Mouse (Mus musculus) brain, embryonic 18.5 days (tissue): ENCODE results near the gene Ncoa3.

Experiments used
- DNase-seq: peaks from one replicate; pipeline ENCODE4 v3.0.0-alpha.2; 2012; ENCODE audit warnings: low read depth, low spot score

The Ncoa3 gene

DNA sequence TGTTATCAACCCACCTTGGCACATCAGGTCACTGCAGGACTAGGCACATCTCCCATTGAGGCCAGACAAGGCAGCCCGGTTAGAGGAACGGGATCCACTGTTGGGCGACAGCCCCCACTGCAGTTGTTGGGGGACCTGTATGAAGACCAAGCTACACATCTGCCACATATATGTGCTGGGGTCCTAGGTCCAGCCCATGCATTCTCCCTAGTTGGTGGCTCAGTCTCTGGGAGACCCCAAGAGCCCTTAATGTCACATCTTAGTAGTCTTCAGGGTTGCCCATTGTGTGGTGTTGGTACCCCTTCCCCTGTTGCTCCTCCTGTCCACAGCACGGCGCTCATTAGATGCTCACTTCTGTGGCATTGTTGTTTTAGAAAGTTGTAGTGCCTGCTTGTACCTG lies 40.2 kb downstream of the Ncoa3 start:
- no peak for DNase-seq

- no peak for DNase-seq
Measured at GRCm38 (mm10) chr2:166034967-166035490, 42.6 kb downstream of the Ncoa3 start.

DNA sequence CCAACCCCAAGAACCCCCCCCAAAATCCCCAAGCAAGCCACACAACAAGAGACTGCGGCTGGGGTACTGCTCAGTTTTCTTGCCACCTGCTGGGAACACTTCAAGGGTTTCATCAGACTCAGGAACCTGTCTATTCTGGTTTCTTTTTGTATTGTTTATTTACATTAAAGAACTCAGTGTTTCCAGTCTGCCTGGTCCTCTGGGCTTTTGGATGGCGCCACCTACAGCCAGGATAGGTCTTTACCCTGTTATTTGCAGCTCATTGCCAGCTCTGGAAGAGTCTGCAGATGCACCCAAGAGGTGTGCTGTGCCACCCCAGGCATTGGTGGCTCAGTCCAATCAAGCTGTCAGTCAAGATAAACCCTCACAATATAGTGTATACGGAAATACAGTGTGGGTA lies 43.3 kb downstream of the Ncoa3 start:
- no peak for DNase-seq

- no peak for DNase-seq
Measured at GRCm38 (mm10) chr2:166039681-166040080, 47.2 kb downstream of the Ncoa3 start.

DNA sequence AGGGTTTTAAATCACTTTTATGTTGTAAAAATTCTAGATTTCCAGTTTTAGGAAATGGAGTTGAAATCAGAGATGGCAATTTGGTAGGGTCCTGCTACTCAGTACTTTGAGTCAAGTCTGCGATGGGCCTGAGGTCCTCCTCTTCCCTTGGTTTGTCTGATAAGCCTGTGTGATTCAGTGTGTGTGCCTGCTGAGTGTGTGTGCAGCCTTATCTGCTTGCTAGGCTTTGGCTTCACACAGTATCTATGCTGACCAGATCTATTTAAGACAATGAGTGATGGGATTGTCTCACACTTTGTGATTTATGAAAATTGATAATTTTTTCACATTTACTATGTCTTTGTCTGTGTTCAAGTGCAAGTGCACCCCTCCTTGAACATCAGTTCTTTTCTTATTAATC lies 50.1 kb downstream of the Ncoa3 start:
- no peak for DNase-seq

DNA sequence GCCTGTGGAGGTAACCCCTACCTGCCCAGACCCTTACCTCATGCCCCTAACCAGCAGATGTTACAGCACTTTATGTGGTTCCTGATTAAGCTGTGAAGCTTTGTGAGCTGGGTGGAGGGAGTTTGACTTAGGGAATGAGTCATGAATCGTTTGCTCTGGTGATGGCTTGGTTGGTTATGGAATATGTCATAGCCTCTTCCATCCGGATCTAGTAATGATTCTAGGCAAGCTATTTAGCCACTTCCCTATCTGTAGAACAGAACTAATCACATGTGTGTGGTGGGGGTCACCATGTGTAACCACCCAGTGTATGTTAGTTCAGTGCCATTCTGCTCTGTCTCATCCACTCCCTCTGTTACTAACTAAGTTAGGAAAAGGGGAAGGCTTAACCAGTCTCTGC lies 52.6 kb downstream of the Ncoa3 start:
- DNase-seq: no peak

DNA sequence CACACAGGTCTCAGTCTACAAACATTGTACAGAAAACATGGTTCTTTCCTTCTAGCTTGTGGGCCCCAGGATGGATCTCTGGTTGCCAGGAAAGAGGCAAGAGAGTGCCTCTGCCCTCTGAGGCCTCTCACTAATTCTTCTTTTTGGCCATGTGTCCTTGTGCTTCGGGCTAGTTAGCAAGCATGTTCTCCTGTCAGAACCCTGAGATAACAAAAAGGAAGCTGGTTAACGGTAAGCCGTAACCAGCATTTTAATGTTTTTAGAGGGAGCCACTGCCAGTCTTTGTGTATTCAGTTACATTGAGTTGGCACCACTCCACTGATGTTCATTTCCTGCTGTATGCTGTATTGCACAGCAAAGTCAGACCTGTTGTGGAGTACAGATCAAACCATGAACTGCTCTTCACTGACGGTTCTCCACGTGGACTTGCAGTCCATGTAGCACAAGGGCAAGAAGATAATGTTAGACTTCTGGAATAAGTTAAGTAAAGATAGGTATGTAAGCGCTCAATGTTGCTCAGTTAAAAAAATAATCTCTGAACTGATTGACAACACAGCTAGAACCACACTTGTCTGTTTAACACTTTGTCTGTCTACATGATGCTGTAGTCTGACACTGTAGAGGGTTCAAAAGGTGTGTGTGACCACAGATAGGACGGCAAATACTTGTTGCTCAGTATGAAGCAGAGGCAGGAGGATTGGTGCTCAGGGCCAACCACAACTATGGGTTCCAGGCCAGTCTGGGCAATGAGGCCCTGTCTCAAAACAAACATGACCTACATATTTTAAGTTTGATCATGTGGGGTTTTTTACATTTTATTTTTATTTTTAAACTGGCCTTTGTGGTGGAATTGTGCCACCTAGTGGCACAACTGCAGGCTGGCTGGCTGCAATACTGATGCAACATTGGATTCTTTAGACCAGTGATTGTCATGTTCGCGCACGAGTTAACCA lies 53.4 kb downstream of the Ncoa3 start:
- DNase-seq: no peak

DNA sequence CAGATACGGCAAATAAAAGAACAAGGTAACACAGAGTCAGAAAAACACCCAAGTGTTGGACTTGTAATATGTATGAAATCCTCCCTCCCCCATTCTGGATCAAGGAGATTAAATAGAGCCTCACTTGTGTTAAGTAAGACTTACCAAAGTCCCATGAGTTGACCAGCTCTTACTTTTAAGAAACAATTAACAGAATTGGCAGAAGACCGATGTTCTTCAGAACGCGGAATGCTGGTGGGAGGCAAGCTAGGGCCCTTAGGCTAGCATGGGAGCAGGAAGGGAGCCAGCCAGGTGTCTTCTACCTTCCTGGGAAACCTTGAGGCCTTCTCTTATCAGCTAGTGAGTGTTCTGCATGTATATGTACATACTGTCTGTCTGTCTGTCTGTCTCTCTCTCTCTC lies 55.5 kb downstream of the Ncoa3 start:
- no peak for DNase-seq

- no peak for DNase-seq
Measured at GRCm38 (mm10) chr2:166048852-166049251, 56.4 kb downstream of the Ncoa3 start.

DNA sequence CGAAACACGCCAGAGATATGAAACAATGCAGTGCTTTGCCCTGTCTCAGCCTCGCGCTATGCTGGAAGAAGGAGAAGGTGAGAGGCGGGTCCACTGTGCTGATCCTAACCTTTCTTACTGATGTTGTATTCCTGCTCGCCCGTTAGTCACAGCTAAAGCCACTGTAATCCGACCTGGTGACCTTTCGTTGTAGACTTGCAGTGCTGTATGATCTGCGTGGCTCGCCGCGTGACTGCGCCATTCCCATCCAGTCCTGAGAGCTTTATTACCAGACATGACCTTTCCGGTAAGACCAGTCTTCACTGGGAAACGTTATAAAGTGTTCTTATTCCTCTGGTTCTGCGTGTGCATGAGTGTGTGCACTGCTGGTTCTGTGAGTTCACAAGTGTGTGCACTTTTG lies 59.0 kb downstream of the Ncoa3 start:
- DNase-seq: no peak

DNA sequence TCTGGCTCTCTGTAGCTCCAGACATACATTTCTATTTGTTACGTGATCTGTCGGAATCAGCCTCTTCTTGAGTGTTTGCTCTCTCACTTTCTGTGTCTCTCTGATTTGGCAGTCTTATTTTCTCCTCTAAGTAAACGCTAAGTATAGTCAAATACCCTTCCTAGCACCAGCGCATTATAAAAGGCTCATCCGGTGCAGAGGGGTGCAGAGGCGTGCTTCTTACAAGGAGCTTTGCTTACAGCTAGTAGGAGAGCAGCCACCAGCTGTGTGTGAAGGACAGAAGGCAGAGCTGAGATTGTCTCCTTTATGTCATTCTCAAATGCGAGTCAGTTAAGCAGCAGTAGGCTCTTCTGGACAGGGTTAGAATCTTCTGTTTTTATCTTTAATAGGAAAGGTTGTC lies 59.5 kb downstream of the Ncoa3 start:
- DNase-seq: no peak

GRCm38 (mm10) chr2:166054002-166054539 lies 61.6 kb downstream of the Ncoa3 start:
- DNase-seq: no peak

GRCm38 (mm10) chr2:166059684-166060423 lies 67.4 kb downstream of the Ncoa3 start:
- DNase-seq: no peak

DNA sequence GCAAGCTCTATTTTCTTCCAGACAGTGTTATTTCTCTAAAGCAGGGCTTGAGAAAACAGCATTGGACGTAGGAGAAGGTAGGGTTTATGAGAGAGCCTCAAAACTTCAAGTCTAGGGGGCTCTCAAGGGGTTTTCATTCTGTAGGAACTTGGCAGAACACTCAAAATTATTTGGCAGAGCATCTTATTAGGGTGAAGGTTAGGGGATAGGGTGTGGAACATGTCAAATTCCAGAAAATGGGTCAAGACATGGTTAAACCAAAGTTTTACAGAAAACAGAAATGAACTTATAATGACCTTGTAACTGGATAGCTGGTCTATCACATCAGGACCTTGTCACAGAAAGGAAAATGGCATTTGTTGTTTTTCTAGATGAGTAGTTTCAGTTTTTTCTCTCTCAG lies 69.6 kb downstream of the Ncoa3 start:
- no peak for DNase-seq

DNA sequence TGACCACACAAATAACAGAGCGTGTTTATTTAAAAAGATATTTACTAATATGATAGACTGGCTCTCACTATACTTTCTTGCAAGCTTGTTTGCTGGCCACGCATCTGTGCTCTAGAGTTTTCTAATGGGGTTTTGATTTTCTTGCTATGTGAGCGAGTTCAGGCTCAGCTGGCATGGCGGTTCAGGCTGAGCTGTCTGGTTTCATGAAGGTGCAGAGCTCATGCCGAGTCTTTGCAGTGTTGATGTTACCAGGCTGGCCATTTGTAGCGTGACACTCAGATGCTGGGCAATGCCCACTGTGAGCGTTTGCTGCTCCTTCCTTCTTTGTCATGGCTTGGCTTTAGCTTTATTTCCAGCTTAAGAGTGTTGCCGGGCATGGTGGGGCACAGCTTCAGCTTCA lies 70.0 kb downstream of the Ncoa3 start:
- DNase-seq: no peak

DNA sequence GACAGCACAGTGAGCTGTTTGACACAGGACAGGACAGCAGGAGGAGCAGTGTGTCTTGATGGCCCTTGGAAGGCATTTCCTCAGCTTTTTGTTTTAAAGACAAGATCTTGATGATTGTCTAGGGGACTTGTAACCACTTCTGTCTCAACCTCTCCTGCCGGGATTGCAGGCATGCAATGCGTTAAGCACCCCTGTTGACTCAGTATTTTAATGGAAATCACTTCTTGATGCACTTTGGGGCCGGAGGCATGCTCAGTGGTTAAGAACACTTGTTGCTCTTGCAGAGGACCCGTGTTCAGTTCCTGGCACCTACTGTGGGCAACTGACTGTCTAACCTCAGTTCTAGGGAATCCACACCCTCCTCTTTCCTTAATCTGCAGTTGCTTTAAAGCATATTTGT lies 74.0 kb downstream of the Ncoa3 start:
- no peak for DNase-seq

DNA sequence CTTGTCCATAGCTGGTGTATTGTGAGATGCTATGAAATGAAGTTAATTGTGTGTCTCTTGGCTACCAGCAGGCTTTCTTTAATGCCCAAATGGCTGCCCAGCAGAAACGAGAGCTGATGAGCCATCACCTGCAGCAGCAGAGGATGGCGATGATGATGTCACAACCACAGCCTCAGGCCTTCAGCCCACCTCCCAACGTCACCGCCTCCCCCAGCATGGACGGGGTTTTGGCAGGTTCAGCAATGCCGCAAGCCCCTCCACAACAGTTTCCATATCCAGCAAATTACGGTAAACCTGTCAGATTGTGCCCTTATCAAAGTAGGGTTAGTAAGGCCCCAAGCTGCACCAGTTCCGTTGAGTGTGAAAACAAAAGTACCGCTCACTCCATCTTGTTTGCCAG lies 75.8 kb downstream of the Ncoa3 start:
- no peak for DNase-seq

DNA sequence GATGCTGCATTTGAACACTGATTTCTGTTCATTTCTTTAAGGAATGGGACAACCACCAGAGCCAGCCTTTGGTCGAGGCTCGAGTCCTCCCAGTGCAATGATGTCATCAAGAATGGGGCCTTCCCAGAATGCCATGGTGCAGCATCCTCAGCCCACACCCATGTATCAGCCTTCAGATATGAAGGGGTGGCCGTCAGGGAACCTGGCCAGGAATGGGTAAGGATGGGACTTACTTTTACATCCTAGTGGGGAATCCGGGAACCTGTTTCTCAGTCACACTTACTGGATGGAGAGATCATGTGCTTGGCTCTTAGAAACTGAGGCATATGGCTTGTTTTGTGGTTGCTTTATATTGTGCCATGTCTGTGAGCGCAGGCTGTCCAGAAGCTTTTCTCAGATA lies 76.7 kb downstream of the Ncoa3 start:
- no peak for DNase-seq

- DNase-seq: no peak
Measured at GRCm38 (mm10) chr2:166069738-166070137, 77.3 kb downstream of the Ncoa3 start.

GRCm38 (mm10) chr2:166071481-166071880 lies 79.0 kb downstream of the Ncoa3 start:
- no peak for DNase-seq

DNA sequence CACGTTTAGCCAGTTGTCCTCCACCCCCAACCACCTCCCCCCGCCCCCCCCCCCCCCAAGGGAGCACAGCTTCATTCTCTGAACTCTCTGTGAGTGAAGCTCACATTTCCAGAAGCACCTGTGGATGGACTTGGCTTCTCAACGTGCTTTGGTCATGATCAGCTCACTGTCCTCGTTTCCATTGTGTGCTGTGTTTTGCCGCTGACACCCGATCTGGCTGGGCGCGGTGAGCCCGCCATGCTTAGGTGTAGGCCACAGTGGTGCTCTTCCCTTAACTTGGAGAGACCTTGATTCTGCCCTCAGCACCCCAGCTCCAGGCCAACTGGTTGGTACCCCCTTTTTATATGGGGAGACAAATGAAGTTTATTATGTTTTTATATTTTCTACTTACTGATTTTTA lies 79.5 kb downstream of the Ncoa3 start:
- no peak for DNase-seq

- no peak for DNase-seq
Measured at GRCm38 (mm10) chr2:166073082-166073481, 80.6 kb downstream of the Ncoa3 start.
